Mouse (Mus musculus) embryonic stem cell, embryonic (primary cell): ENCODE measurements around the gene Olfr10.

Experiments
- CTCF ChIA-PET, 4 experiments: fragments of 300-600 bp in 2 of 4; fragments of 350-600 bp in 2 of 4; sonication (Branson Sonifier 250); formaldehyde crosslinking; loops; one replicate each; lab custom pipeline; 2022; ENCODE audit warnings: inconsistent platforms in 2 of 4; lab: Charles Lee
- POLR2A ChIA-PET, 4 experiments: fragments of 300-600 bp in 2 of 4; fragments of 350-600 bp in 2 of 4; sonication (Branson Sonifier 250); formaldehyde crosslinking; loops; one replicate each; lab custom pipeline; 2022; ENCODE audit warnings: antibody characterized with exemption in 4 of 4, inconsistent platforms in 1 of 4; lab: Charles Lee

The Olfr10 gene

DNA sequence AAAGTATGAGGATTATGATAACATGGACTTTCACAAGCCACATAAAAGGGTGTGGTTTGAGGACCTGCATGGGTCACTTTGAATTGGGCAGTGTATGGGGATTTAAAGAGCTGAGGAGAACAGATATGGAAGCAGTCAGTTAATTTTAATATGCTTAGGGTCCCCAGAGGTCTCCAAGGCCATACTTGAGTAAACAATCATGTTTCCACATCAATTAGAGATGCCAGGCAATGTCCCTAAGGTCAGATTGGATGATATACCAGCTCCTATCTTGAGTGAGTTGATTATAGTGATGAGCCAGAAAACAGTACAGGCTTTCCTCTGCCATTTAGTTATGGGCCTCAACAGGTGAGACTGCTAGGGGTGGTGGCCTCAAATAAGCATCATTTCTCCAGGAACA, at the start of gene Olfr10:
TSS of gene Olfr10 (plus strand) at position 301 of the 400 bp plus-strand sequence.
- POLR2A ChIA-PET: no interaction called here
- CTCF ChIA-PET: no interaction called here

DNA sequence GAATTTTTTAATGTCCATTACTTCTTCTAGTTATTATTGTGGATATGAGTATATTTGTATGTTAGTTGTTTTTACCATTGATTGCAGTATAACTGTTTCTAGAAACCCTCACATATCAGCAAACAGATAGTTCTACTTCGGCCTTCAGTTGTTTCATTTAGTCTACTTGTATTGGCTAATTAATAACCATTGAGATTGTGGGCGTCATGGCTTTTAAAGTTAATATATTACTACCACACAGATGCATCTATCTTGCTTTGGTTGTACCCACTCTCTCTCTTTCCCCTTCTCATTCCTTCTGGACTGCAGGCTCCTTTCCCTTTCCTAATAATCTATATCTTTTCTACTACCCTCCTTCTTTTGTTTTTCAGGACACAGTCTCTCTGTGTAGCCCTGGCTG, 45.2 kb upstream of the Olfr10 start:
- CTCF ChIA-PET: no interaction called here
- POLR2A ChIA-PET: no interaction called here

DNA sequence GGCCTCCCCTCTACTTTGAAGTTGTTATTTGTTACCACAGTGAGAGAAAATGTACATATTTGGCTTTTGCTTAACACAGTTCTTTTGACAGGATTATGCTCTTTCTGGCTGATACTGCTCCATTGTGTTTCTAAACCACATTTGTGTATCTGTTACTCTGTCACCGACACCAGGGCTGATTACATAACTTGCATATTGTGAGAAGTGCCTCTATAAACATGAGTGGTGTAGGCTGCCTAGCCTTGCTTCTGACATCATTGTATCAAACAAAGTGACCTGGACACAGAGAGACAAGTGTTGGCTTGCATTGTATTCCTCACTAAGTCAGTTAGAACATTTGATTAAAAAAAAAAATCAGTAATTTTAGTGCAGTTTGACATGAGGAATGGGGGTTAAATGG, 44.7 kb upstream of the Olfr10 start:
- POLR2A ChIA-PET: no interaction called here
- CTCF ChIA-PET: no interaction called here

DNA sequence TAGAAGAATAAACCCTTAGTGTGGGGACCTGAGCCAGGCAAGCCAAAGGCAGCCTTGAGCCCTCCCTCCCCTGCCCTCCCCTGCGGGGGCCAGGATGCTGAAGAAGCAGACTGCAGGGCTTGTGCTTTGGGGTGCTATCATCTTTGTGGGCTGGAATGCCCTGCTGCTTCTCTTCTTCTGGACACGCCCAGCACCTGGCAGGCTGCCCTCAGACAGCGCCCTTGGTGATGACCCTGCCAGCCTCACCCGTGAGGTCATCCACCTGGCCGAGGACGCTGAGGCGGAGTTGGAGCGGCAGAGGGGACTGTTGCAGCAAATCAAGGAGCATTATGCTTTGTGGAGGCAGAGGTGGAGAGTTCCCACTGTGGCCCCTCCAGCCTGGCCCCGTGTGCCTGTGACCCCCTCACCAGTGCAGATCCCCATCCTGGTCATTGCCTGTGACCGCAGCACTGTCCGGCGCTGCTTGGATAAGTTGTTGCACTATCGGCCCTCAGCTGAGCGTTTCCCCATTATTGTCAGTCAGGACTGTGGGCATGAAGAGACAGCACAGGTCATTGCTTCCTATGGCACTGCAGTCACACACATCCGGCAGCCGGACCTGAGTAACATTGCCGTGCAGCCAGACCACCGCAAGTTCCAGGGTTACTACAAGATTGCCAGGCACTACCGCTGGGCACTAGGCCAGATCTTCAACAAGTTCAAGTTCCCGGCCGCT, 43.8 kb upstream of the Olfr10 start:
- POLR2A ChIA-PET: interaction anchor here in 3 of 4 experiments (0.5 to 2.2 kb wide), 10 partner anchors 10 to 462 kb away, joined by 3 to 13 read pairs (median 5); partner anchors contain the start of genes Zfp62 (in 3 of the 3) and Rack1 (in 1 of the 3)
- CTCF ChIA-PET: interaction anchor here in 1 of 4 experiments (1.1 kb wide), 1 partner anchor 376 kb away, joined by 3 read pairs; no protein-coding TSS in a partner anchor

DNA sequence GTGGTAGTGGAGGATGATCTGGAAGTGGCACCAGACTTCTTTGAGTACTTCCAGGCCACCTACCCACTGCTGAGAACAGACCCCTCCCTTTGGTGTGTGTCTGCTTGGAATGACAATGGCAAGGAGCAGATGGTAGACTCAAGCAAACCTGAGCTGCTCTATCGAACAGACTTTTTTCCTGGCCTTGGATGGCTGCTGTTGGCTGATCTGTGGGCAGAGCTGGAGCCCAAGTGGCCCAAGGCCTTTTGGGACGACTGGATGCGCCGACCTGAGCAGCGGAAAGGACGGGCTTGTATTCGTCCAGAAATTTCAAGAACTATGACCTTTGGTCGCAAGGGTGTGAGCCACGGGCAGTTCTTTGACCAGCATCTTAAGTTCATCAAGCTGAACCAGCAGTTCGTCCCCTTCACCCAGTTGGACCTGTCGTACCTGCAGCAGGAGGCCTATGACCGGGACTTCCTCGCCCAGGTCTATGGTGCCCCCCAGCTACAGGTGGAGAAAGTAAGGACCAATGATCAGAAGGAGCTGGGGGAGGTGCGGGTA, 43.2 kb upstream of the Olfr10 start:
- POLR2A ChIA-PET: interaction anchor here in 3 of 4 experiments (0.5 to 2.2 kb wide), 16 partner anchors 8 to 462 kb away, joined by 3 to 13 read pairs (median 4); partner anchors contain the start of genes Zfp62 (in 3 of the 3) and Rack1 (in 1 of the 3)
- CTCF ChIA-PET: interaction anchor here in 2 of 4 experiments (0.6 to 1.1 kb wide), 3 partner anchors 10 to 375 kb away, joined by 3 read pairs; no protein-coding TSS in a partner anchor

DNA sequence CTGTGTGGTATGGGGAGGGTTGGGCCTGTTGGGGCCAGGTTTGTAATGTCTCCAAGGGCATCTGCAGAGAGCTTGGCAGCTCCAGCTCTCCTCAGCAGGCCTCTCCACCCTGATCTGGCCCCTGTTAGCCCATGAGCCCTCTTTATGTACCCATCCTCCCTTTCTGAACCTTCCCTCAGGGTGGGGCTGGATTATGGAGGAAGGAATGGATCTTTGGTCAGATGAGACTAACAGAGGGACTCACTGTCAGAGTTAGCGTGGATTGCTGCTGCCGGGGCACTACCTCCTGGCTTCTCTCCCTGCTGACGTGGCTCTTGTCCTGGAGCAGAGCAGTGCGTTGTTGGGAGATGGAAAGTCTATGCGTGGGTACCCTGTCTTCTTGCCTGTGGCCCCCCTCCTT, 42.3 kb upstream of the Olfr10 start:
- ChIA-PET CTCF (interaction anchor here in 1 of 4 experiments (1.0 to 1.1 kb wide), 2 partner anchors 9 to 374 kb away, joined by 3 read pairs; no protein-coding TSS in a partner anchor), POLR2A (interaction anchor here in 3 of 4 experiments (0.6 to 2.4 kb wide), 8 partner anchors 9 to 470 kb away, joined by 3 to 13 read pairs (median 6); partner anchors contain the start of gene Zfp62 (in 2 of the 3))

DNA sequence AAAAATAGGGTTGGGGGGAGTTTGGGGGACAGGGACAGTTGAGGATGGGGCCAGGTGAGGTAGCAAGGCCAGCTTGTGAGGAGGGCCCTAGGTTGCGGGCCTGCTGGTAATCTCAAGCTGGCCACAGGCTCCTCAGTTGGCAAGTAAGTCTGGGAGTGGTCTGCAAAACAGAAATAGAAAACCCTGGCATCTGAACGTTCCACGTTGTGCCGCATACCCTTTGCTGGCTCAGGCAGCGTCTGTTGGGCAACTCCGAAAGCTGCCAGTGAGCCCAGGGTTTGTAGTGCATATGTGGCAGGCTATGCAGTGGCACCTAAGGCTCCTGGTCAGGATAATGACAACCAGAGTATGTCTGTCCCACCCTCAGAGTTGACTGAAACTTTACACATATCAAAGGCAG, 41.4 kb upstream of the Olfr10 start:
- CTCF ChIA-PET: no interaction called here

DNA sequence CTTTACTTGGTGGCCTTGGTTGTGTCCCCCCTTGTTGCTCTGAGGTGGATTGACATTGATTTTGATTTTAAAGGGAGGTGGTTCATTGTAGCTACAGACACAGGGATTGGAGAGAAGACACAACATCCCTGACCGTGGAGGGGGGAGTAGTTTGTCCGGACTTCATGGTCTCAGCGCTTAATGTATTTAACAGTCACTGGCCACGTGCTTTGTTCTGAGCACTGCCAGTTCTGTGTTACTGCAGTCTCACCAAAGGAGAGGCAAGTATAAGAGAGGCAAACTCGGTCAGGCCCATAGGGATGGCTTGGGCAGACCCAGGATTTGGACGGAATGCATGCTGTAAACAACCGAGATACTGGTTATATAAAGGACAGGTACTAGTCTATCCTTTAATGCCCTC, 40.5 kb upstream of the Olfr10 start:
- CTCF ChIA-PET: interaction anchor here in 1 of 4 experiments (0.6 kb wide), 1 partner anchor 1036 kb away, joined by 3 read pairs; no protein-coding TSS in a partner anchor
- POLR2A ChIA-PET: interaction anchor here in 3 of 4 experiments (1.0 to 2.4 kb wide), 5 partner anchors 10 to 61 kb away, joined by 3 to 6 read pairs (median 3); partner anchors contain the start of gene Zfp62 (in 1 of the 3)

More for the DNA sequence above, 41.4 kb upstream of the Olfr10 start:
- POLR2A ChIA-PET: interaction anchor here in 2 of 4 experiments (2.2 to 2.4 kb wide), 2 partner anchors 18 to 60 kb away, joined by 6 read pairs; partner anchors contain the start of gene Zfp62 (in 1 of the 2)

DNA sequence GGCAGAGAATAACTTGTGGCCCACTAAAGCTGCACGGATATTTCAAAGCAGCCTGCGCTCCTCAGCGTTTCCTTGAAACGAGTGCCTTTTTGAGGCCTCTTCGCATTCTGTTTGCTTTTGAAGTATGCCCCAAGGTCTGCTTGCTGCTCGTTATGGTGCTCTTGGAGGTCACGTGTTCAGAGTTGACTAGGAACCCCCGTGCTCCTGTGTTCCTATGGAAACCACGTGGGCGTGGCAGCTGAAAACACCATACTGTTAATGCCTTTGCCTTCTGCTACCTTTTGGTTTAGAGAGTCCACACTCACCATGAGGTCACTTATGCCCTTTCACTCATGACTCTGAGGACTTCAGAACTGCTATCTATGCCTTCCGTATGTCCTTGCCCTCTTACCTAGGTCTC, 39.9 kb upstream of the Olfr10 start:
- ChIA-PET POLR2A (interaction anchor here in 3 of 4 experiments (1.0 to 2.0 kb wide), 5 partner anchors 10 to 62 kb away, joined by 3 to 6 read pairs (median 3); partner anchors contain the start of gene Zfp62 (in 1 of the 3)), CTCF (no interaction called here)

DNA sequence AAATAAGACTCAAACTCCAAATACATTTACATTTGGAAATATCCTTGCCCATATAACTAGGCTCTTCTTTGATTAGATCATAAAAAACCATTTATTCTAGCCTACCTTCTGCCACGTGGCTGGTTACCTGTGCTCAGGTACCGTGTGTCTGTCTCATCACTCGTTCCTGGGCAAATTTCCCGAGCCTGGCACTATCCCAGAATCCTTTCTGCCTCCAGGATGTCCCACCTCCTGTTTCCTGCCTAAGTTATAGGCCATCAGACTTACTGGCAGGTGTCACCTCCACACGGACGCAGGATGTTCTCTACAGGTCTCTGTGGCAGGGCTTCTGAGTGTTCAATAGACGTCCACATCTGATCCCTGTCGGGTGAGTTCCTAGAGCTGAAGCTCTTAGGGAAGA, 39.4 kb upstream of the Olfr10 start:
- ChIA-PET POLR2A (interaction anchor here in 3 of 4 experiments (1.0 to 2.0 kb wide), 4 partner anchors 11 to 62 kb away, joined by 3 to 6 read pairs (median 4); partner anchors contain the start of gene Zfp62 (in 1 of the 3)), CTCF (interaction anchor here in 1 of 4 experiments (0.6 kb wide), 1 partner anchor 50 kb away, joined by 6 read pairs; no protein-coding TSS in a partner anchor)

DNA sequence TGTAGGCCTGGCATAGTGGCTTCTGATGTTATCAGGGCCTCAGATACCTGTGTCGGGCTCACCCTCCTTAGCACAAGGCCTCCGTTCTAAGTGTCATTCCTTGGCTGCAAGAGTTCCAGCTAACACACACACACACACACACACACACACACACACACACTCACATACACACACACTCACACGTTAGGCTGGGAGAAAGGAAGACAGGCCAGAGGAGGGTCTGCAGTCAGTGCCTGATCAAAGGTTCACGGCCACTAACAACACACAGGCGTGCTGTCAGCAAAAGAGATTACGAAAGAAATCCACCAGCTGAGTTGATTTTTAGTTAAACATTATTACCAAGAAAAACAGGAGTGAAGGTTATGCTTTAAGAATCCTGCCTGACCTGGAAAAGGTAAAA, 37.9 kb upstream of the Olfr10 start:
- ChIA-PET CTCF (interaction anchor here in 2 of 4 experiments (0.6 to 0.8 kb wide), 2 partner anchors 9 to 476 kb away, joined by 4 read pairs; no protein-coding TSS in a partner anchor), POLR2A (interaction anchor here in 1 of 4 experiments (2.8 kb wide), 1 partner anchor 64 kb away, joined by 10 read pairs; the partner anchor contains the start of gene Zfp62)

DNA sequence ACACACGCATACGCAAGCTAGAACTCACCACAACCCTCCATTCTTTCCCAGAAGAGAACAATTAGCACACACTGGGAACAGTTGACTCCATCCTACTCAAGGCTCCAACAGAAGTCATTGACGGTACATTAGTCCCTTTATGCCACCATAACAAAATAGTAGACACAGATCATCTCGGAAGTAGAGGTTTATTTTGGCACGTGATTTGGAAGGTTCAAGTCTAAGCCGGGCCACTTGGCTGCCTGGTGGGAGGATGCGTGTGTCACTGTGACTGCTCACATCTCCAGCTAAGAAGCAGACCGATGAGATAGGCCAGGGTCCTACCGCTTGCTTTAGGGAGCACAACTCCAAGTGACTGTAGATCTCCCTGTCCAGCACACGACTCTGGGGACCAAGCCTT, 37.2 kb upstream of the Olfr10 start:
- CTCF ChIA-PET: no interaction called here
- POLR2A ChIA-PET: interaction anchor here in 2 of 4 experiments (1.0 to 2.8 kb wide), 3 partner anchors 22 to 64 kb away, joined by 4 to 10 read pairs (median 7); partner anchors contain the start of gene Zfp62 (in 2 of the 2)

DNA sequence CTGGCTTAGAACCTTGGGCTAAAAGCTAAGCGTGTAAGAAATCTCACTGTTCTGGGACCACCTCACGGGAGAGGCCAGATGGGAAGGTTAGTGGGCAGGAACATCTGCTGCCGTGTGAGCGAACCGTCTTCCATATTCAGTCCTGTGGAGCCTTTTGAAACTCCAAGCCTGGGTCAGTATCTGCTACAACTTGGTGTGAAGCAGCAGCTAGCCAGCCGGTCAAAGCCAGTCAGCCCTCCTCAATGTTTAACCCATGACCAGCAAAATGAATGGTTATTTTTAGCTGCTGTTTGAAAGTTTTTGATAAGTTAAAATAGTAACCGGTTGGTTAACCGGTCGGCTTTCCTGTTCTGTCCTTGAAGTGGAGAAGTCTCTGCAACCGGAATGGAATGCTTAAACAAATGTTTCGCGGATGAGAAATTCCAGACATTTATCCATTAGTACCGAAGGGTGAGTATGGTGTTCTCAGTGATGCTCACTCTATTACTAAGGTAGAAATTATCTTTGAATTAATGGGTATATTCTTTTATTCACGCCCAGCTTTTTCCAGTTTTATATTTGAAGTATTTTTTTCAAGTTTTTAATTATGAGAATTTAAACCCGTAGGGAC, 36.5 kb upstream of the Olfr10 start:
- ChIA-PET POLR2A (interaction anchor here in 3 of 4 experiments (0.5 to 2.8 kb wide), 4 partner anchors 22 to 525 kb away, joined by 4 to 10 read pairs (median 6); partner anchors contain the start of gene Zfp62 (in 2 of the 3)), CTCF (no interaction called here)

DNA sequence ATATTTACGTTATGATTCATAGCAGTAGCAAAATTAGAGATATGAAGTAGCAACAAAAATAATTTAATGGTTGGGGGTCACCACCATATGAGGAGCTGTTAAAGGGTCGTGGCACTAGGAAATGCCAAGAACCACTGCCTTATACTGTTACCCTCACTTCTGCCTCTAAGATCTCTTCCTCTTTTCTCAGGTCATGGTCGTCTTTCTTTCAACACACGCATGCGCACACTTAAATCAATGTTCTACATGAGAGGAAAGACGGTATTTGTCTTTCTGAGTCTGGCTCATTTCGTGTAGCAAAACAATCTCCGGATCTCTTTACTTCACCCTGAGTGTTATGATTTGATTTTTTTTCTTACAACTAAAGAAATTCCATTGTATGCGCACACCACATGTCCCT, 34.8 kb upstream of the Olfr10 start:
- CTCF ChIA-PET: no interaction called here
- POLR2A ChIA-PET: interaction anchor here in 1 of 4 experiments (0.7 to 1.2 kb wide), 2 partner anchors 67 to 69 kb away, joined by 3 read pairs; partner anchors contain the start of gene Zfp62

DNA sequence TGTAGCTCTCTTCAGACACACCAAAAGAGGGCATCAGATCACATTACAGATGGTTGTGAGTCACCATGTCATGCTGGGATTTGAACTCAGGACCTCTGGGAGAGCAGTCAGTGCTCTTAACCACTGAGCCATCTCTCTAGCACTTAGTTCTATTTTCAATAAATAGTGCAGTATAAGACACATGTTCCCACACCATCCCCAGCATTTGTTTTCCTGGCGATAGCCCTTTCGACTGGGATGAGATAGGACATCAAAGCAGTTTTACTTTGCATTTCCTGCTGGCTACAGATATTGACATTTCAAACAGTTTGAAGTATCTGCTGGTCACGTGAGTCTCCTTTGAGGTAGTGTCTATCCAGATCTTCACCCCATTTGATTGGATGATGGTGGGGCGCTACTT, 34.2 kb upstream of the Olfr10 start:
- POLR2A ChIA-PET: no interaction called here
- CTCF ChIA-PET: no interaction called here

DNA sequence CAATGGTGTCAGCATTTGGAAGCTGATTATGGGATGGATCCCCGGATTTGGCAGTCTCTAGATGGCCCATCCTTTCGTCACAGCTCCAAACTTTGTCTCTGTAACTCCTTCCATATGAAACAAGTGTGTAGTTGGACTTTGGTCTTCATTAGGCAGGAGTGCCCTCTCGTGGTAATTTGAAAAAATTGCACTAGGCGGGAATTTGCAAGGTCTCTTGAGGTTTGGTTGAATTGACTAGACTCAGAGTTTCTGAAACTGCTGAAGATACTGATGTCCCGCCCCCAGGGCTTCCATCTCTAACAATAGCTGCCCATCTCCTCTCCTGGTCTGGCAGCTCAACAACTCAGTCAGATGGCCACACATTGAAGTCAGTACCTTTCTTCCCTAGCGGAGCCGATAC, 33.2 kb upstream of the Olfr10 start:
- POLR2A ChIA-PET: interaction anchor here in 1 of 4 experiments (0.9 to 1.0 kb wide), 2 partner anchors 10 to 69 kb away, joined by 3 read pairs; partner anchors contain the start of gene Zfp62
- CTCF ChIA-PET: interaction anchor here (0.5 to 1.0 kb wide), 9 partner anchors 10 to 1182 kb away, joined by 3 to 6 read pairs (median 3); partner anchors contain the start of genes Btnl9 (in 1 of the 4) and Mgat1 (in 1 of the 4)

DNA sequence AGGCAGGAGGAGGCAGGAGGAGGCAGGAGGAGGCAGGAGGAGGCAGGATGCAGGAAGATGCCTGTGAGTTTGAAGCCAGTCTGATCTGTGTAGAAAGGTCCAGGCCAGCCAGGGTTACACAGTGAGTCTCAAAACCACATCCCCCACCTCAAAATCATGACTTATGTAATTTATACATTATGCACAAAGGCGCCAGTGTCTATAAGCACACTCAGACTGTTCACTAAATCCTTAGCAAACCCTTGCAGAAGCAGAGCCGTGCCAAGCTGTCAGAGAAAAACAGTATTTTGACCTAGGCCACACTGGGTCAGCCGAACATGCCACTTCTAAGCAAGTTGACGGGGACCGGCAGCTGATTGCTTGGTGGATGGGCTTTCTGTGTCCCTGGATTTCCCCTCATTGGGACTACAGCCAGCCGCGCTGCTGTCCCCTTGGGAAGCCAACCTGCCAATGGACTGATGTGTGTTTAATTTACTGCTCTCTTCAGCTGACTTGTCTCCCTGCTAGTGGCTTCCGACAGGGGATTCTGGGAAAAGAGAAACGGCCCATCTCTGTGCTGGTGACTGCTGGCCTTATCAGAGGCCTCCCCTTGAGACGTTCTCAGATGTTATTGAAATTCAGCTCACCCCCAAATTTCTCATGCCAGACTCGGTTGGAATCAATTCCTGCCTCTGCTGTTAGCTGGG, 30.6 kb upstream of the Olfr10 start:
- CTCF ChIA-PET: interaction anchor here in 1 of 4 experiments (0.8 kb wide), 1 partner anchor 170 kb away, joined by 4 read pairs; no protein-coding TSS in a partner anchor
- POLR2A ChIA-PET: interaction anchor here in 1 of 4 experiments (0.6 kb wide), 1 partner anchor 70 kb away, joined by 4 read pairs; no protein-coding TSS in a partner anchor
